Mouse (Mus musculus): ENCODE results near the gene Atp2a2.
"Not testable (repeated sequence)": the region's sequence is repeated elsewhere in the genome, so short reads cannot be mapped to it uniquely, and the experiment has no call there.

The Atp2a2 gene

GRCm38 (mm10) chr5:122448869-122449268 is 53.2 kb downstream of the Atp2a2 start:
- DNase-seq = no peak

GRCm38 (mm10) chr5:122447857-122448256 is 54.2 kb downstream of the Atp2a2 start:
- DNase-seq = no peak

GRCm38 (mm10) chr5:122445051-122445610 is 56.9 kb downstream of the Atp2a2 start:
- no peak for DNase-seq

GRCm38 (mm10) chr5:122444492-122444891 is 57.5 kb downstream of the Atp2a2 start:
- DNase-seq = no peak

- no peak for DNase-seq
Observed at GRCm38 (mm10) chr5:122440095-122440630, 61.9 kb downstream of the Atp2a2 start.

GRCm38 (mm10) chr5:122439400-122440094 is 62.5 kb downstream of the Atp2a2 start:
- DNase-seq = no peak

- no peak for DNase-seq
Observed at GRCm38 (mm10) chr5:122434541-122434940, 67.5 kb downstream of the Atp2a2 start.

- no peak for DNase-seq
Observed at GRCm38 (mm10) chr5:122431221-122431620, 70.8 kb downstream of the Atp2a2 start.

- DNase-seq = no peak
Observed at GRCm38 (mm10) chr5:122430036-122430775, 71.8 kb downstream of the Atp2a2 start.

- DNase-seq = no peak
Observed at GRCm38 (mm10) chr5:122425550-122425949, 76.5 kb downstream of the Atp2a2 start.

- DNase-seq = no peak
Observed at GRCm38 (mm10) chr5:122423083-122423482, 78.9 kb downstream of the Atp2a2 start.

- DNase-seq = peak; percentile 83 to 89
Observed at GRCm38 (mm10) chr5:122422071-122422964, 79.7 kb downstream of the Atp2a2 start.

GRCm38 (mm10) chr5:122421271-122422068 is 80.6 kb downstream of the Atp2a2 start, which contains the start of gene Anapc7:
TSS of gene Anapc7 (plus strand) at chr5:122421693.
- DNase-seq = no peak

- DNase-seq = not testable (repeated sequence)
Observed at GRCm38 (mm10) chr5:122420676-122421075, 81.3 kb downstream of the Atp2a2 start.

GRCm38 (mm10) chr5:122415465-122415864 is 86.6 kb downstream of the Atp2a2 start:
- no peak for DNase-seq

- DNase-seq = no peak
Observed at GRCm38 (mm10) chr5:122414351-122414750, 87.7 kb downstream of the Atp2a2 start.

GRCm38 (mm10) chr5:122412826-122413225 is 89.2 kb downstream of the Atp2a2 start:
- DNase-seq = no peak

- DNase-seq = no peak
Observed at GRCm38 (mm10) chr5:122411892-122412291, 90.1 kb downstream of the Atp2a2 start.

- DNase-seq = no peak
Observed at GRCm38 (mm10) chr5:122409692-122410645, 92.1 kb downstream of the Atp2a2 start.

- DNase-seq = no peak
Observed at GRCm38 (mm10) chr5:122405537-122405936, 96.5 kb downstream of the Atp2a2 start.

All from cerebellum, adult 18-20 months (tissue).